Mouse (Mus musculus) yolk sac, embryonic 10.5 days (tissue): Measurements from ENCODE around the gene Baz2b.
A peak's percentile ranks its signal among the peaks of the same experiment; 100 is the strongest.

ENCODE experiments used
- DNase-seq: peaks from one replicate; pipeline ENCODE4 v3.0.0-alpha.2; 2017; ENCODE audit warnings: low spot score

Gene Baz2b

DNA sequence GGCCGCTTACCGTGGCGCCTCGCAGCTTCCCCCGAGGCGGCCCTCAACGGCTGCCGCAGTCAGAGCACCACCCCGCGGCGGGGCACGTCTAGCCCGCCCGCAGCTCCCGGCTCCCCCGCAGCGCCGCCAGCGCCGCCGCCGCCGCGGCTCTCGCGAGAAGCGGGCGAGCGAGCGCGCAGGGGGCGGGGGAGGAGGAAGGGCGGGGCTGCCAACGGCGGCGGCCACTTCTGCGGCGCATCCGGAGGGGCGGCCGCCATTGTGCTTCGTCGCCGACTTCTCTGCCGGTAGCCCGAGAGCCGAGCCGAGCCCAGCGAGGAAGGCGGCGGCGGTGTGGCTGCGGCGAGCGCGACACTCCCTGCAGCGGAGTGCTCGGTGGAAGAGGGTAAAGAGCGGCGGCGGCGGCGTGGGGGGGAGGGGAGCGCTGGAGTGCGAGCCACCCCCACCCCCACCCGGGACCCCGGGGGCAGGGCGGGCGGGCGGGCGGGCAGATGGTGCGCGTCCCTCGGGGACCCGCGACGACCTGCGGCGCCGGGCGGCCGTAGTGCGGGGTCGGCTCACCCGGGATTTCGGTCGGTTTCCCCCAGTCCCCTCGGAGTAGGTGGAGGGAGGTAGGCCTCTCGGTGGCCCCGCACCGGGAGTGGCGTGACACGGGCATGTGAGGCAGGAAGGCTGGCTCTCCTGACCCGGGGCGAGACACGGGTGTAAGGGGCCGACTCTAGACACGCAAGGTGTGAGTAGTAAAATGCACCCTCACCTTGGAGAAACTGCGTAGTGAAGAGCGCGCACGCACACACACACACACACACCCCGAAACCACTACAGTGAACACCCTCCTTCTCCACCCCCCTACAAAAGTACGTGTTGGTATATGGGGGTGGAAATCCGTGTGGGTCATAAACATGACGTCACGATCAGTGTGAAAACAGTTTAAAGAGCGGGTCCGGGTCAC, at the start of gene Baz2b, which contains the start of gene March7:
TSS of gene Baz2b (minus strand) at position 137 of the 949 bp plus-strand sequence.
TSS of gene March7 (plus strand) at position 185 of the 949 bp plus-strand sequence.
- DNase-seq, result peak; percentile 83

DNA sequence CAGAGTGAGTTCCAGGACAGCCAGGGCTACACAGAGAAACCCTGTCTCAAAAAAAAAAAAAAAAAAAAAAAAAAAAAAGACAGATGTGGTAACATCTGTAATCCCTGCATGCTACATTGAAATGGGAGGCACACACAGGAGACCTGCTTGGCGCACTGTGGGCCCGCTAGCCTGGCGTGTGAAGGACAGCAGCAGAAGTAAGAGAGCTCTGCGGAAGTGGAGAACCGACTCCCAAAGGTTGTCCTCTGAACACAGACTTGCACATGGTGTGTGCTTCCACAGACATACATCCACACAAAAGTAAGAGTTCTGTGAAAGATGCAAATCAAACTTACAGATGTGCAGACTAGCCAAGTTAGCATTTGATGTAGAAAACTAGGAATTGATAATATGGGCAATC, 49.5 kb upstream of the Baz2b start:
- no peak for DNase-seq

DNA sequence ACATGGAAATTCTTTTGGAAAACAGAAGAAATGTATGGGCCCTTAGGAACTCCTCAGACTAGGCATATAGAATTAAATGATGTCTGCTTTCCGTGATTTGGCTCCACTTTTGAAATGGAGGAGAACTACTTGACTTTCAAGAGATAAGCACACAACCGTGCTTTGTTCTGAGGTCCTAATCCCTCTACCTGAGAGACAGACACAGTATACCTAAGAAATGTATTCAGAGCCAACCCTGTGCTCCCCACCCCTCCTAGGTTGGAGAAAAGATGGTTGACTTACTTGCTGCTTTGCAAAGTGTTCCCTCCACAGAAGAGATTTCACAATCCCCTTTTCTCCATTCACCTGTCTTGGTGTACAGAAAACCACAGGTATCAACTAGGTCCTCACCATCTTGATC, 47.1 kb upstream of the Baz2b start:
- DNase-seq, result no peak

DNA sequence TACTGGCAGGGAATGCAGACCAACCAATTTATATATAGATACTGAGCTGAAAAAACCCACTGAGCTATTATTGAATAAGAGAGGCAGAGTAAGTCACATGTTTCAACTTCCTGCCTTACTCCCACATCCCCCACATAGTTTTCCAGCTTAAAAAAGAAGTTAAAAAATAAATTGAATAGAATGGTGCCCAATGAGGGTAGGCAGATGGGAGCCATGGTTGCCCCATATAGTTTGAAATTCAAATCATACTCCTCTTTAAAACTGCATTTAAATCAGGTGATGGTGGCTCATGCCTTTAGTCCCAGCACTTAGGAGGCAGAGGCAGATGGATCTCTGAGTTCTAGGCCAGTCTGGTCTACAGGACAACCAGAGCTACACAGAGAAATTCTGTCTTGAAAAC, 43.9 kb upstream of the Baz2b start:
- DNase-seq, result no peak

DNA sequence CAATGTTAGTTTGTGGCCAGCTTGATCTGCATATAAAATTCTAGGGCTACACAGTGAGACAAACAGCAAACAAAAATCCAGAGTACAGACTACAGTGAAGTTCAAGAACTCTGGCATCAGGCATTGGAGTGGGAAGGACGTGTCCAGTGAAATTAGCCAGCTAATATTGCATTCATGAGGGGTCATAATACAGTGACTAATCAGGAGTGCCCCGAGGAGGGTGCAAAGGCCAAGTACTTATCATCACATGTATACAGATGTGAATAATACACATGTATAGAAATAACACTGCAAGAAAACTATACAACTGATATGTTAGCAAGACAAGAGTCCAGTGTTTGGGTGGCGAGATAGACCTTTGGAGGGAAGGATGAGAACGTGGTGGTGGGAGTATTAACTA, 43.1 kb upstream of the Baz2b start:
- no peak for DNase-seq

DNA sequence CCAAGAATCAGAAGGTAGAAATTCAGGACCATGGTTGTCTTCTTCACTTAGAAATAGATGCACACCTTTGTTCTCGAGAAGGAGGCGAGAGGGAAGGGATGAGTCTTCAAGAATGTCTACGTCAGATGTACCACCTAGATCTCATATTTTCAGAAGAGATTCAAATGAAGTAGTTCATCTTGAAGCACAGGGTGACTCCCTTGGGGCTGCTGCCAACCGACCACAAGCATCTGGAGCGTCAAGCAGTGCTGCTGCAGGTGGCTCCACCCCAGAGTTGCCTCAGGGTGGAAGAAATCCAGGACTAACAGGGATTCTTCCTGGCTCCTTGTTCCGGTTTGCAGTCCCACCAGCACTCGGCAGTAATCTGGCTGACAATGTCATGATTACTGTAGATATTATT, 24.9 kb upstream of the Baz2b start:
- no peak for DNase-seq

DNA sequence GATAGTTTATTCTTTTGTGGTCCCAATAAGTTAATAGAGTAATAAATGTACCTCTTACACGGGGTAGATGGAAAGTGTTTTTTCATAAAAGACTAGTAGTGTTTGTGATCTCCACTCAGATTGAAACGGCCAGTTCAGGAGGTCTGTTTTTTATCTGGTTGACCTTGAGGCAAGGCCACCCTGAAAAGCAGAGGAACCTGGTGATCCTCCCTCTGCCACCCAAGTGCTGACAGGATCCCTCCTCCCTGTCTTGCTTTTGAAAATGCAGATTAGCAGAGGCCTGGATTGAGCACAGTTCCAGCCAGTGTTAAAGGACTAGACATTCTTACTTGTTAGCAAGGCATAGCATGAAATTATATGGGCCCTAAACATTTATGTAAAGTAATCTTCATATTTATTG, 23.5 kb upstream of the Baz2b start:
- peak; percentile 17 for DNase-seq

DNA sequence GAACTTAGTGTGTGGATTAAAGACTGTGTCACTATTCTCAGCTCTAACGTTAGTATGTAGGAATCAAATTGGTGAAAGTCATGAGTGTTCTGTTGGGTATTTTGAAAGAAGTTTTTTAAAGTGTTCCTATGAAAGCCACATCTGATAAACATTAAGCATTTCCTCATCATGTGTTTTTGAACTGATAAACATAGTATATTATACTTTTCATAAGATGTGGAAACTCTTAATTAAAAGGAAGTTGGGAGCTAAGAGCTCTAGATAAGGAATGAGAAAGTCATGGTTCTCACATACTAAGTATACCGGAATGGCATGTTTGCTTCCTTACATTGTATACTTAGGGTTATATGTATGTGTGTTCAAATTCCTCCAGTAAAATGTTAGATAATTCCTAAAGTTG, 20.7 kb upstream of the Baz2b start:
- DNase-seq, result no peak

DNA sequence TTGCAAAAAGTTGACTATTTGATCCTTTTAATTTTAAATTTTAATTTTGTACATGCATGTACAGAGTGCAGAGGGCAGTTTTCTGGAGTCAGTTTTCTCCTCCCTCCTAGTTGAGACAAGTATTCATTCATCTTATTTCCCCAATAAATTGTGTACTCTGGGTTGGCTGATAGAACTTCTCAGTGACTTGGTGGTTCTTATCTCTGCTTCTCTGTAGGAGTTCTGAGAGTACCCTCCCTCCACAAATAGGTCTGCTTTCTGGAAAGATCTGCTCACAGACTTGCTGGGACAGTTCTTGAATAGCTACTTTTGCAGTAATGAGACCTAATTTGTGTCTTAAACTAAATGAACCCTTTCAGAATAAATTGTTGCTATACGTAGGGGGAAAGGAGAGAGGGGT, 18.8 kb upstream of the Baz2b start:
- DNase-seq, result no peak

DNA sequence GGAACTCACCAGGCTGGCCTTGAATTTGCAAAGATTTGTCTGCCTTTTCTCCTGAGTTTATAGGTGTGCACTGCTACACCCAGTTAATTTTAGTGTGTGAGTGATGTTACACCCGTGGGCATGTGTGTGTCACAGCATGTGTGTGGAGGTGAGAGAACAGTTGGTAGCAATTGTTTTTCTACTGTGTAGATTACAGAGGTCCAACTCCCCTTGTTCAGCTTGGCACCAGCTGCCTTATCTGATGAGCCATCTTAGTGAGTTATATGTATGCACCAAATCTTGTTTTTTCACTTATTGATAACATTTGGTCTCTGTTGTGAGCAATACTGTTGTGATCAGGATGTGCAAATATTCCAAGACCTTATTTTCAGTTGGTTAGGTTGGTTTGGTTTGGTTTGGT, 13.8 kb upstream of the Baz2b start:
- no peak for DNase-seq

DNA sequence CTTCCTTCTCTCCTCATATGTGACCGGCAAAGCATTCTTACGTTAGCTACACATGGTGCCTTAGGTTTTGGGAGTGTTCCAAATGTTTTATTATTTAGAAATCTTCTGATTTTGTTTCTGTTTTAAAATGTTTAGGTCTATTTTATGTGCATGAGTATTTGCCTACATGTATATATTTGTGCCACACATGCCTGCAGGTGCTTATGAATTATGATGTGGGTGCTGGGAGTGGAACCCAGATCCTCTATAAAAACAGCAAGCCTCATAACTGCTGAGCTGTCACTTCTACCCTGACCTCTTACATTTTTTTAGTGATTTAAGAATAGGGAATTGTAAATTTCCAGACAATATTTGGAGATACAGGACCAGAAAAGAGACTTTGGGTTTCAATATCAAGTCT, 12.3 kb upstream of the Baz2b start:
- DNase-seq, result no peak

DNA sequence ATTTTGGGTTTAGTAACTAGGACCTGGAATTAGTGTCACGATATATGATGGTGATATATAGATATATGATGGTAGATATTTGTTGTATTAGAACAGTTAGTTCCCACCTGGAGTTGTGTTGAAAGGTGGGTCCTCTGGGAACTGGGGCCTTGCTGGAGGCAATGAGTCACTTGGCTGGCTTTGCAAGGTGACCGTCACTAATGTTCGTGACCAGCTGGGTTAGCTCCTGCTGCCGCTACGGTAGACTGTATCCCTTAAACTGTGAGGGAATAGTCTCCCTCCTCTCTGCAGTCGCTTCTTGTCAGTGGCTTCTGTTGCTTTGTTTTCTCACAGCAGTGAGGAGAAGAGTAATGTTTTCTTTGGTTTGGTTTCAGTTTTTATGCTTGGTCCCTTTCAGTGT, 11.6 kb upstream of the Baz2b start:
- DNase-seq, result no peak

DNA sequence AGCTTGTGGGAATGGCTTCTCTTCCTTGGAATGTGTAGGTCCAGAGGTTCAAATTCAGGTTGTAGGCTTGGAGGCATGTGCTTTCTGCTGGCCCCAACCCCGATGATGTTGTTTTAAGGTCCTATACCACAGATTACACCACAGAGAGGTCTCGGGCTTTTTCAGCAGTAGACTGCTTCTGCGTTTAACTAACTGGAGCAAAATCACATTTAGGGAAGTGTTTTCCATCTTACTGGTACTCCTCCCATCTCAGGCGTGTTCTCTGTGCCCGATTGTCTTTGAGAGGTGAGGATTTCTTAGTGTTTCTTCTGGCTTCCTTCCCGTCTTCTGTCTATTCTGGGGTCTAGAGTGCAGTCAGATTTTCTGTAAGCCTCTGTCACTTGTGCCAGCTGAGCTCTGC, 8.0 kb upstream of the Baz2b start:
- DNase-seq, result no peak

DNA sequence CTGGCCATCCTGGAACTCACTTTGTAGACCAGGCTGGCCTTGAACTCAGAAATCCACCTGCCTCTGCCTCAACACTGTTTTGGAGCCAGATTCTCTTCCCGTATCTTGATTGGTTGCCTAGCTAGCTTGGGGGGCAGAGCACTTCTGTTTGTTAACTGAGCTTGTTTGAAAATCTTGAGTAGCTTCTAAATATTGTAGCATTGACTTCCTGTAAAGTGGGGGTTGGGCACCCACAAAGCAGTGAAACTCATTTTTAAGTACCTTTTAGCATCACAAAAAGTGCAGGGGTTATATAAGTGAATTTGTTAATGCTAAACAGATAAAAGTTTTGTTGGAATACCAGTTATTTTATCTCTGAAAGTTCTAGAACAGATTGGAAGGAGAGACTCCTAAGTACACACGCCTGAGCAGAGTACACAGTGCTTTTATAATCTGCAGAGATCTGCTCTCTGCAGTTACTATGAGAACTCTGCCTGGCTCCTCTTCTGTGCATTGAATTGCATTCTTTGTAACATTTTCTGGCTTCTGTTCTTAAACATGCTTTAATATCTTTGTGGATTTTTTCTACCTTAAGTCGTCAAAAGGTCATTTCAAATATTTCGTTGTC, 7.0 kb upstream of the Baz2b start:
- no peak for DNase-seq

DNA sequence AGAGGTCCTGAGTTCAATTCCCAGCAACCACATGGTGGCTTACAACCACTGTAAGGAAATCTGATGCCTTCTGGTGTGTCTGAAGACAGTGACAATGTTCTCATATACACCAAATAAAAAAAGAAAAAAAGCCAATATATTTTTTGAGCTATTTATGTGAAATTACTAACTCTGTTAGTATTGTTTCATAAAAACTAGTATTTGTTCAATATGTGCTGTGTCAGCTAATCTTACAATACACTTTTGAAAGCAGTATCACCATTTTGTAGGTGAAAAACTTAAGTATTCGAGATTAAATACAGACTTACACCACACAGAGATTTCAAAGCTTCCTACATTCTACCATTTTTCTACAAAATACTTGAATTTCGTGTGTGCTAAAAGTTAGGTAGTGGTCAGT, 5.0 kb upstream of the Baz2b start:
- DNase-seq, result no peak

DNA sequence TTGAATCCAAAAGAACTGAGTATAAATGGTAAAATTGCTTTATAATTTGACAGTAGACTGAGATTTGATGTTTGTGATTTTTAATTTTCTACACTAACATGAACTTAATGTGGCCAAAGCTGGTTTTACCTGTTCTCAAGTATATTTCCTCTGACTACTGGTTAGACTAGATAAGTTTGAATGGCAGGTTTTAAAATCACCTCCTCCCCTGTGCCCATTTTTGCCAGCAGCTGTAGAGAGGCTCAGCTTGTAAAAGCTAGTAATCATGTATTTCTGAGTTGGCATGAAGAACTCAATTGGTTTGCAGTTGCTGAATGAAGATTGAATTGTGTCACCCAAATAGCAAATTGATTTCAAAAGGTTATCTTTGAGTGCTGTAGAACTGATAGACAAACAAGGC, 2.8 kb upstream of the Baz2b start:
- no peak for DNase-seq

DNA sequence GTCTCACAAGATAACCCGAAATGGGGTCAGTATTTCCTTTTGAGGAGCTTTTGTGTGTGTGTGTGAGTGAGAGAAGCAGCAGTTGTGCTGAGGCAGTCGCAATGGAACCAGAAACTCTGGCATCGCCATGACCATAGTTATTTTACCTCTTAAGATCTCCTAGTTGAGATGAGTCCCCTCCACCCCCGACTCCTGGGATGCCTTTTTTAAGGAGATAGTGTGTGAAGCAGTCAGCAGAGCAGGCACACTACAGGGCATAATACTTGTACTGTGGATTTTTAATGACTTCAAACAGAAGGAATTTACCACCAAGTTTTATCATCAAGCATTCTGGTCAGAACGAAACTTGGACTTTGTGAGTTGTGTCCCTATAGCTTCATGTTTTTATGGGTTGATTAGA, 1.2 kb upstream of the Baz2b start:
- no peak for DNase-seq

DNA sequence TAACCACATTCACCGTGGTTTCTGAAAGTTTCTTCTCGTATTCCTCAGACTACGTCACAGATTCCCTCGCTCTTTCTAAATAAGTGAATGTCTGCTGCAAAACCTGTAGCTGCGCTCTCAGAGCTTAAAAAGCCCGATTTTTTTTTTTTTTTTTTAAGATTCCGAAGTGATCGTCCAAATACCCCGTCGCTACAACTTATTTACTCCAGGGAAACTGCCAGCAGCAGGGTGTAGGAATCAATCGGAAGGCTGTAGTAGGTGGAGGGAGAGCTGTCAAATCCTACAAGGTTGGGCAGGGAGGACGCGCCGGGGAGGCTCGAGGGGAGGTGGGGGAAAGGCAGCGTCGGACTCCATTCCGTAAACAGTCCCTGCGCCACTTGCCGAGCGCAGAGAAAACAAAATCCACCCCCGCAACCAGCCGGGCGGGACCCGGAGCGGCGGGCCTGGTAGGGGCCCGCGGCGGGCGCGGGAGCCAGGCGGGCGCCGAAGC, 472 bp downstream of the Baz2b start:
- DNase-seq, result peak; percentile 68

DNA sequence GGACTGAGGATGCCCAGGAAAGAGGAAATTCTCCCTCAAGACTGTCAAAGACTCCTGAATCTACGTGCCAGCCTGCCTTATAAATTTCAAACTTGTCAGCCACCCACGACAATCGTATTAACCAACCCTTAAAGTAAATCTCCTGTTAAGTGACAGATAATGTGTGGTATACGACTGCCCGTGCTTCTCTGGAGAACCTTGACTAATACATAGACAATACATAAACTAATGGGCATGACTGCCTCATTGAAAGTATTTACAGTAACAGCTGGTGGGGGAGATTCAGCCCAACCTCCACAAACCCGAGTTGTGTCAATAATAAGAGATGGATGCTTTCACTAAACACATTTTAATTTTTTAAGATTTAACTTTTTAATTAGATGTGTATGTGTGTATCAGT, 3.8 kb downstream of the Baz2b start:
- no peak for DNase-seq

DNA sequence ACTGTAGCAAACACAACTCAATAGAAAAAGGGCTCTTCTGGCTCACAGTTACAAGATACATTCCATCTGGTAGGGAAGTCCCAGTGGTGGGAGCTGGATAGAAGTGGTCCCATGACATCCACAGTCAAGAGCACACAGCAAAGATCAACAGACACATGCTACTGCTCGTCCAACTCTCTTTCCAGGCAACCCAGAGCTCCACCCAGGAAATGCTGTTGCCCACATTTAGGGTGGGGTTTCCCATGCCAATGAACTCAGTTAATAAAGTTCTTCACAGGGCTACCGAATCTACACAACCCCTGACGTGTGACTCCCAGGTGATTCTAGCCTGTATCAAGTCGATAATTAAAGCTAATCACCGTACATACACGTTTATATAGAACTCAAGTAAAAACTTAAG, 5.5 kb downstream of the Baz2b start:
- DNase-seq, result no peak

DNA sequence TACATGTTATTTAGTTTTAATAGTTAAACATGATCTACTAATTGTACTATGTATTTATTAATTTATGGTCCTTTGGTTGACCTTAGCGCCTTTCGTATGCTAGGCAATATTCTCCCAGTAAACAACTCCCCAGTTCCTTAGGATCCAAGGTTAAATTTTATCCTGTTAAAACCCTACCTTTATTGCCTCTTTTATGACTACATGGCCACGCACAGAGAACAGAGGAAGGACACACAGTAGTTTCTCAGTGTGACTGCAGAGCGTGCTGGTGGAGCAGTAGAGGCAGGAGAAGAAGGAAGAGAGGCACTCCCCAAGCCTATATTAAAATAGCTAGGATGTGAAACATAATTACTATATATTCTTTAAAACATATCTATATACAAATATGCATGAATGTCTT, 5.9 kb downstream of the Baz2b start:
- no peak for DNase-seq

DNA sequence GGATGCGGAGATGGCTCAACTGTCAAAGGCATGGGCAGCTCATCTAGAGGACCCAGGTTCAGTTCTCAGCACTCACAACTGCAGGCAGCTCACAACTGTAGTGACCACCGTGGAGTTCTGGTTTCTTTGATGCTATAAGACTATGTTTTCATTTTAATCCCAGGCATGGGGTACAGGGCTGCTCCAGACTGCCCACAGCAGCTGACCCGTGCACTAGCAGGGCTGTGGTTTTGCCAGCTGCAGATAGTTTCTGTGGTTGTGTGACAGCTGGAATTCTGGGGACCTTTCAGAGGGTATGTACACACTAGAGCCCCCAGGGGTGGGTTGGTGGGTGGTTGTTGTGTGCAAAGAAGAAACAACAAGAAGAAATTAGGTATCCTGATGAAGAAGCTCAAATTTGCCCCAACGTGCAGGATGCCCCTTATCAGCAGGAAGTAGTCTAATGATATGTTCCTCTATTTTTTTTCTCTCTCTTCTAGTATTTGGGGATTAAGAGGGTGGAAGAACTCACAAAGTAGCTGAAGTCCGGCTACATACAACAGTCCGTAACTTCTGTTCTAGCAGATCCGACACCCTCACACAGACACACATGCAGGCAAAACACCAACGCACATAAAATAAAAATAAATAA, 6.6 kb downstream of the Baz2b start:
- DNase-seq, result no peak

DNA sequence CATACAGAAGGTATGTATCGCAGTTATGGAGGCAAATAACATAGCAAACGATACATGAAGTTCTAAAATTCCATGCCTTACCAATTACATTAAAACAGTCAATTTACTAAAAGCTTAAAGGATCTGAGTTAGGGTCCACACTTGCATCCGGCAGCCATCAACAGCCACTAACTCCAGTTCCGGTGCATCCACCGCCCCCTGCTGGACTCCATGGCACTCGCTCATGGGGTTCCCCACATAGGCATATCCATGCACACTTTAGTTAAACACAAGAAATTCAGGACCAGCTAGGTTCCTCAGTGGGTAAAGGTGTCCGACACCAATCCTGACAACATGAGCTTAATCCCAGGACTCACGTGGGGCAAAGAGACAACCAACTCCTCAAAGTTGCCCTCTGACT, 9.0 kb downstream of the Baz2b start:
- peak; percentile 20 for DNase-seq
